Mouse (Mus musculus) heart, adult 2 months (tissue): Measurements from ENCODE around the gene Gtf2f1.

Experiments used
- CTCF ChIP-seq: fragments of 200-600 bp; IDR thresholded peaks from 2 replicates; pipeline ENCODE4 v1.8.1; 2022; ENCODE audit warnings: antibody characterized with exemption, mild to moderate bottlenecking, moderate library complexity
- POLR2A ChIP-seq: fragments of 200-500 bp; IDR thresholded peaks from 2 replicates; pipeline ENCODE4 v1.6.1; 2011; ENCODE audit warnings: mild to moderate bottlenecking, low read depth, low read length, control low read depth; ENCODE audit not compliant: insufficient read depth

DNA sequence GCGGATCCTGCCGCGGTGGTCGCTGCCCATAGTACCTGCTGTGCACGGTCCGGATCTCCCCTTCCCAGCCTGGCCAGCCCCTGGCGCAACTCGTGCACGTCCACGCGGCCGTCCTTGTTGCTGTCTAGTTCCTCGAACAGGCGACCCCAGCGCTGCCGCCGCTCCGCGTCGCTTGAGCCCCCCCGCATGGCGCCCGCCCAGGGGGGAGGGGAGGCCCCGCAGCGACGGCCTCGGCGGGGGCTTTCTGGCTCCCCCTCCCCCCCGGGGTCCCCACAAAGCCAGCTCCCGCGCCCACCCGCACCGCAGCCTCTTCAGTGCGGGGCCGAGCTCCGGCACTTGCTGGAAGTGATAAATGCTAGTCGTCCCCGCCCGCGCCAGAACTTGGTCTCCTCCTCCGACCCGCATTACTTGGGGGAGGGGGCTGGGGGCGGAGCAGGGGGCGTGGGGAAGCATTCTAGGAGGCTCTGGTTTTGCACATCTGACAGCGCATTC lies 48.4 kb upstream of the Gtf2f1 start, which contains the start of gene Slc25a23:
- TF ChIP-seq POLR2A (no peak; the same call in 1 of the 2 replicates), CTCF (no peak)
